Mouse (Mus musculus) forebrain, embryonic 14.5 days (tissue): ENCODE data around the gene 1600014C10Rik. TPM values are rescaled to one million over a fixed set of nuclear protein-coding genes. Genes with fewer than 3 reads are reported as not detected.

ENCODE experiments used
- ATAC-seq: fragments of 200-750 bp; cut with Nextera tagmentation; 2 replicates; pipeline ENCODE4 v1.8.0; 2017; ENCODE audit warnings: mild to moderate bottlenecking, moderate library complexity
- DNase-seq: peaks from one replicate; pipeline ENCODE4 v3.0.0-alpha.2; 2015; ENCODE audit warnings: low spot score
- H3K27ac ChIP-seq: fragments of 300-500 bp; sonication (generic); 2 replicates; pipeline ENCODE4 v1.5.1; 2014; ENCODE audit warnings: low read depth, mild to moderate bottlenecking, control low read depth, low read length, moderate library complexity
- H3K27me3 ChIP-seq: fragments of 300-500 bp; sonication (generic); replicated peaks from 2 replicates; pipeline ENCODE4 v1.6.1; 2014; ENCODE audit warnings: low read length, control low read depth, mixed read lengths; ENCODE audit not compliant: control insufficient read depth, insufficient read depth
- H3K36me3 ChIP-seq: fragments of 300-500 bp; sonication (generic); 2 replicates; pipeline ENCODE4 v1.6.1; 2014; ENCODE audit warnings: low read length, control low read depth; ENCODE audit not compliant: control insufficient read depth, insufficient read depth
- H3K4me1 ChIP-seq: fragments of 300-500 bp; sonication (generic); 2 replicates; pipeline ENCODE4 v1.6.1; 2014; ENCODE audit warnings: antibody characterized with exemption, low read length, control low read depth; ENCODE audit not compliant: control insufficient read depth, insufficient read depth
- H3K4me2 ChIP-seq: fragments of 300-500 bp; sonication (generic); 2 replicates; pipeline ENCODE4 v1.6.1; 2014; ENCODE audit warnings: mild to moderate bottlenecking, control low read depth, low read length
- H3K4me3 ChIP-seq: fragments of 300-500 bp; sonication (generic); 2 replicates; pipeline ENCODE4 v1.5.1; 2014; ENCODE audit warnings: low read depth, low read length, control low read depth
- H3K9ac ChIP-seq: fragments of 300-500 bp; sonication (generic); 2 replicates; pipeline ENCODE4 v1.6.1; 2014; ENCODE audit warnings: mild to moderate bottlenecking, low read length, control low read depth, moderate library complexity
- H3K9me3 ChIP-seq: fragments of 300-500 bp; sonication (generic); replicated peaks from 2 replicates; pipeline ENCODE4 v1.6.1; 2016; ENCODE audit warnings: low read length, control low read depth, mixed read lengths; ENCODE audit not compliant: control insufficient read depth
- WGBS: fragments of 180-500 bp; shearing (Covaris S2); extraction: QIAGEN DNeasy Blood & Tissue Kit; methylation state at CpG from one replicate; pipeline ENCODE4 v1.1.7; 2014; 5-methylcytosine and 5-hydroxymethylcytosine counted together
- polyA plus RNA-seq: library from polyadenylated mRNA; unstranded; fragments of >200 nt; fragmentation: Nextera tagmentation; extraction: Ambion mirVana; gene quantifications from 2 replicates; pipeline ENCODE4 v1.2.1, GENCODE M21; 2014

The 1600014C10Rik gene
- polyA plus RNA-seq, 1 experiment from 2014 or later, result 18.4 TPM

- H3K4me1 ChIP-seq, result peaks cover 9% of the 10 kb centered on the region
- no peak within 1 kb of the TSS for H3K27ac ChIP-seq
- peak; percentile 88 for DNase-seq
- H3K4me3 ChIP-seq, result peak within 1 kb of the TSS; percentile 40
- H3K36me3 ChIP-seq, result no peaks in the 10 kb centered on the region
- WGBS, result 2% methylated on average over 36 of the region's 36 CpGs
- peak within 1 kb of the TSS; percentile 49 for H3K9ac ChIP-seq
- H3K9me3 ChIP-seq, result no peaks in the 10 kb centered on the region
- ATAC-seq, result peak; percentile 96
- H3K4me2 ChIP-seq, result peak within 1 kb of the TSS; percentile 90
- H3K27me3 ChIP-seq, result 0 out of 2 replicates have a peak, but pooled peaks cover 6% of the 10 kb centered on the region
Observed at GRCm38 (mm10) chr7:38227900-38228298, 44.9 kb downstream of the 1600014C10Rik start, which contains the start of gene Plekhf1. Plekhf1 (minus strand) TSS chr7:38228016.

GRCm38 (mm10) chr7:38228329-38228728 lies 45.3 kb downstream of the 1600014C10Rik start:
- Histone ChIP-seq H3K36me3 (no peaks in the 10 kb centered on the region), H3K4me1 (peaks cover 9% of the 10 kb centered on the region), H3K27me3 (0 out of 2 replicates have a peak, but pooled peaks cover 6% of the 10 kb centered on the region), H3K4me3 (peak overlapping the region; percentile 40), H3K4me2 (peak overlapping the region; percentile 90), H3K27ac (no peak overlapping the region), H3K9ac (no peak overlapping the region), H3K9me3 (no peaks in the 10 kb centered on the region)
- no peak for DNase-seq
- WGBS, result 19% methylated on average over 8 of the region's 8 CpGs
- ATAC-seq, result no peak

DNA sequence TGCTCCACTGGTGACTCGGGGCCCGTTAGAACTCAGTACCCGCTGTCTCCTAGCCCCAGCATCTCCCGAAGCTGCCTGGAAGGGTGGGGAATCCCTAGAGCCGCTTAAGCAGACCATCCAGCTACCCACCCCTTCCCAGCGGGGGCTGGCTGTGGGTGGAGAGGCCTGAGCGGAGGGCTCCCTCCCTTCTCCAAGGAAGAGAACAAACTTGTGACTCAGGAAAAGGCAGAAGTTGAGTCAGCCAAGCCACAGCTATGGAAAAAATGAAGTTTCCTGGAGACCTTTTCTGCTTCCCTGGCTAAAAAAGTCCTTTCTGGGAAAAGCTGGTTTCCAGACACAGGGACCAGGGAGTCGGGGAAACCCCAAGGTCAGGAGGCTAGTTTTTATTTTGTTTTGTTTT lies 47.3 kb downstream of the 1600014C10Rik start:
- WGBS, result 17% methylated on average over 8 of the region's 8 CpGs
- H3K9me3 ChIP-seq, result no peaks in the 10 kb centered on the region
- no peak overlapping the region for H3K4me2 ChIP-seq
- H3K27ac ChIP-seq, result no peak overlapping the region
- H3K36me3 ChIP-seq, result no peaks in the 10 kb centered on the region
- 0 out of 2 replicates have a peak, but pooled peaks cover 6% of the 10 kb centered on the region for H3K27me3 ChIP-seq
- no peak overlapping the region for H3K9ac ChIP-seq
- DNase-seq (no peak), ATAC-seq (no peak)
- no peak overlapping the region for H3K4me3 ChIP-seq
- peaks cover 9% of the 10 kb centered on the region for H3K4me1 ChIP-seq

- no peak overlapping the region for H3K4me2 ChIP-seq
- ATAC-seq (no peak), DNase-seq (no peak)
- 46% methylated on average over 11 of the region's 11 CpGs for WGBS
- H3K4me1 ChIP-seq, result no peaks in the 10 kb centered on the region
- H3K27ac ChIP-seq, result no peak overlapping the region
- no peak overlapping the region for H3K9ac ChIP-seq
- H3K4me3 ChIP-seq, result no peak overlapping the region
- no peaks in the 10 kb centered on the region for H3K27me3 ChIP-seq
- no peaks in the 10 kb centered on the region for H3K9me3 ChIP-seq
- no peaks in the 10 kb centered on the region for H3K36me3 ChIP-seq
Observed at GRCm38 (mm10) chr7:38236400-38237105, 53.5 kb downstream of the 1600014C10Rik start.

- DNase-seq (no peak), ATAC-seq (no peak)
- Histone ChIP-seq H3K9ac (no peak overlapping the region), H3K4me3 (no peak overlapping the region), H3K27me3 (no peaks in the 10 kb centered on the region), H3K4me1 (no peaks in the 10 kb centered on the region), H3K4me2 (no peak overlapping the region), H3K36me3 (no peaks in the 10 kb centered on the region), H3K27ac (no peak overlapping the region), H3K9me3 (no peaks in the 10 kb centered on the region)
Observed at GRCm38 (mm10) chr7:38237140-38237539, 54.1 kb downstream of the 1600014C10Rik start.

GRCm38 (mm10) chr7:38242417-38242816 lies 59.4 kb downstream of the 1600014C10Rik start:
- Histone ChIP-seq H3K4me2 (no peak overlapping the region), H3K27me3 (no peaks in the 10 kb centered on the region), H3K36me3 (no peaks in the 10 kb centered on the region), H3K4me3 (no peak overlapping the region), H3K9me3 (no peaks in the 10 kb centered on the region), H3K9ac (no peak overlapping the region), H3K27ac (no peak overlapping the region), H3K4me1 (no peaks in the 10 kb centered on the region)
- ATAC-seq (no peak), DNase-seq (no peak)
- WGBS, result 88% methylated on average over 4 of the region's 4 CpGs

Other genes starting within 250 kb of the 1600014C10Rik start
- 28.6 and 31.7 TPM in 2 replicates for gene Uri1, start 159.7 kb upstream of the 1600014C10Rik start, polyA plus RNA-seq
- gene Ccne1, start 75.7 kb upstream of the 1600014C10Rik start, polyA plus RNA-seq, result 17.0 and 18.5 TPM in 2 replicates
- gene Plekhf1, start 44.8 kb downstream of the 1600014C10Rik start, polyA plus RNA-seq, result 0.80 and 0.81 TPM in 2 replicates
- gene Pop4, start 88.2 kb downstream of the 1600014C10Rik start, polyA plus RNA-seq, result 113 and 117 TPM in 2 replicates